Mouse (Mus musculus) heart, postnatal 4 days (tissue): ENCODE results near the gene Gm10840. TPM values are rescaled to one million over a fixed set of nuclear protein-coding genes. Genes with fewer than 3 reads are reported as not detected.
"Not testable (repeated sequence)": the region's sequence is repeated elsewhere in the genome, so short reads cannot be mapped to it uniquely, and the experiment has no call there.

ENCODE experiments used
- DNase-seq: peaks from one replicate; pipeline ENCODE4 v3.0.0; 2021
- total RNA-seq, 2 experiments: library from RNA; stranded (reverse); gene quantifications; 2 replicates each; pipeline ENCODE4 v1.2.3; 2021

The Gm10840 gene
- total RNA-seq, 2 experiments from 2014 or later = not detected

DNA sequence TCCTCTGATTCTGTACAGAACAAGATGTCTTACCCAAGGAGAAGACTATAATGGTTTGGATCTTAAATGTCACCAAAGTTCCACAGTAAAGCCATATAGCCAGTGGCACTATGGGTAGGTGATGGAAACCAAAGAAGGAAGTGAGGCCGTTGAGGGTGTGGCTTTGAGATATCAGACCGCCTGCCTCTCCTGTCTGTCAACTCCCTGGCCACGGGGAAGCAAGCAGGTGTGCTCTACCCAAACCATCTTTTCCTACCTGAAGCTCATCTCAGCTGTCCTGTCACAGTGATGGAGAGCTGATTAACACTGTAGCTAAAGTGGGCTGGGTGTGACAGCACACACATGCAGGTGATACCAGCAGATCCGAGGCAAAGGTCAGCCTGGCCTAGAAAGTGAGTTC, 37.6 kb downstream of the Gm10840 start:
- DNase-seq = no peak

GRCm38 (mm10) chr11:106199997-106200396, 39.3 kb downstream of the Gm10840 start:
- DNase-seq = not testable (repeated sequence)

GRCm38 (mm10) chr11:106200756-106201155, 40.1 kb downstream of the Gm10840 start:
- no peak for DNase-seq

- no peak for DNase-seq
Measured at GRCm38 (mm10) chr11:106201337-106202122, 40.9 kb downstream of the Gm10840 start.

DNA sequence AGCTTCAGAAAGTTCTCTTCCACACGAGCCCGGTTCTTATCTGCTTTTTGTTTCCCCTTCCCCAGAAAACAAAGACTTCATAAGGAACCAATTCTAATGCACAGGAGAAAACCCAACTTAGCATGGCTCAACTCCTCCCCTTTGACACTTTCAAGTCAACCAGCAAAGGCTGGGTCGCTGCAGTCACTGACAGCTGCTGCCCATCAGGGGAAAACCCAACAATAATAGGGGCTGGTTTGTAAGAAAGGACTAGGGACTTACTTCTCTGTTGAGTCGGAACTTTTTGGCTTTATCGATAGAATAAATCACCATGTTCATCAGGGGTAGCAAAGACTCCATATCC, 41.4 kb downstream of the Gm10840 start, which contains the start of gene Strada:
TSS of gene Strada (minus strand) at position 46 of the 343 bp plus-strand sequence.
- DNase-seq = no peak

Other genes with a start within 250 kb of the Gm10840 start
- 1 to 10 TPM; 6.0 to 6.4 TPM for gene Cyb561, start 207.5 kb upstream of the Gm10840 start, total RNA-seq
- 10 to 100 TPM; 15.5 to 17.7 TPM for gene Ace, start 192.9 kb upstream of the Gm10840 start, total RNA-seq
- gene Ace3, start 166.2 kb upstream of the Gm10840 start, total RNA-seq = not detected
- under 1 TPM; 0.19 to 0.45 TPM for gene Kcnh6, start 152.7 kb upstream of the Gm10840 start, total RNA-seq
- gene Dcaf7, start 124.0 kb upstream of the Gm10840 start, total RNA-seq = 10 to 100 TPM; 60.9 to 66.5 TPM
- 10 to 100 TPM; 41.1 to 41.5 TPM for gene Taco1, start 94.8 kb upstream of the Gm10840 start, total RNA-seq
- 10 to 100 TPM; 55.6 to 55.8 TPM for gene Map3k3, start 76.2 kb upstream of the Gm10840 start, total RNA-seq
- gene Limd2, start within 50 bp of the Gm10840 start, total RNA-seq = 10 to 100 TPM; 21.6 to 21.8 TPM
- gene Strada, start 41.3 kb downstream of the Gm10840 start, total RNA-seq = 10 to 100 TPM; 12.5 to 13.4 TPM
- 10 to 100 TPM; 75.3 to 77.2 TPM for gene Ccdc47, start 55.5 kb downstream of the Gm10840 start, total RNA-seq
- gene Ddx42, start 56.1 kb downstream of the Gm10840 start, total RNA-seq = 10 to 100 TPM; 42.8 to 44.2 TPM
- 10 to 100 TPM; 28.4 to 29.8 TPM for gene Ftsj3, start 95.2 kb downstream of the Gm10840 start, total RNA-seq
- 100 to 1,000 TPM; 112 TPM for gene Psmc5, start 95.3 kb downstream of the Gm10840 start, total RNA-seq
- 10 to 100 TPM; 20.2 to 20.3 TPM for gene Smarcd2, start 112.1 kb downstream of the Gm10840 start, total RNA-seq
- gene Tcam1, start 115.8 kb downstream of the Gm10840 start, total RNA-seq = not detected
- not detected for gene Gh, start 141.0 kb downstream of the Gm10840 start, total RNA-seq
- 1 to 10 TPM; 1.2 to 2.1 TPM for gene Cd79b, start 153.9 kb downstream of the Gm10840 start, total RNA-seq
- gene Scn4a, start 192.4 kb downstream of the Gm10840 start, total RNA-seq = 1 to 10 TPM; 2.5 to 3.5 TPM
- under 1 TPM; 0.41 to 0.52 TPM for gene Prr29, start 204.6 kb downstream of the Gm10840 start, total RNA-seq
- 10 to 100 TPM; 55.6 to 56.5 TPM for gene Icam2, start 227.2 kb downstream of the Gm10840 start, total RNA-seq